Mouse (Mus musculus) midbrain, embryonic 10.5 days (tissue): ENCODE data around the gene Layn. TPM values are rescaled to one million over a fixed set of nuclear protein-coding genes. Genes with fewer than 3 reads are reported as not detected.

Experiments used
- DNase-seq: peaks from one replicate; pipeline ENCODE4 v3.0.0-alpha.2; 2017; ENCODE audit warnings: low spot score
- H3K27ac ChIP-seq: fragments of 300-500 bp; sonication (generic); replicated peaks from 2 replicates; pipeline ENCODE4 v1.5.1; 2016; ENCODE audit warnings: mild to moderate bottlenecking
- H3K27me3 ChIP-seq: fragments of 300-500 bp; sonication (generic); 2 replicates; pipeline ENCODE4 v1.6.1; 2016; ENCODE audit warnings: low read depth, mild to moderate bottlenecking; ENCODE audit not compliant: poor library complexity, severe bottlenecking
- H3K36me3 ChIP-seq: fragments of 300-500 bp; sonication (generic); 2 replicates; pipeline ENCODE4 v1.6.1; 2016; ENCODE audit warnings: mild to moderate bottlenecking, moderate library complexity
- H3K4me1 ChIP-seq: fragments of 300-500 bp; sonication (generic); 2 replicates; pipeline ENCODE4 v1.6.1; 2016
- H3K4me3 ChIP-seq: fragments of 300-500 bp; sonication (generic); 2 replicates; pipeline ENCODE4 v1.5.1; 2016; ENCODE audit warnings: mild to moderate bottlenecking, moderate library complexity
- H3K9me3 ChIP-seq: fragments of 300-500 bp; sonication (generic); replicated peaks from 2 replicates; pipeline ENCODE4 v1.6.1; 2016; ENCODE audit warnings: mild to moderate bottlenecking
- WGBS: fragments of 180-500 bp; shearing (Covaris S2); methylation state at CpG from one replicate; pipeline ENCODE4 v1.1.7; 2016; 5-methylcytosine and 5-hydroxymethylcytosine counted together
- polyA plus RNA-seq: library from polyadenylated mRNA; unstranded; fragments of >200 nt; fragmentation: Nextera tagmentation; extraction: Ambion mirVana; gene quantifications from 2 replicates; pipeline ENCODE4 v1.2.1, GENCODE M21; 2016

Layn gene
- 1.1 and 2.0 TPM in 2 replicates for polyA plus RNA-seq

DNA sequence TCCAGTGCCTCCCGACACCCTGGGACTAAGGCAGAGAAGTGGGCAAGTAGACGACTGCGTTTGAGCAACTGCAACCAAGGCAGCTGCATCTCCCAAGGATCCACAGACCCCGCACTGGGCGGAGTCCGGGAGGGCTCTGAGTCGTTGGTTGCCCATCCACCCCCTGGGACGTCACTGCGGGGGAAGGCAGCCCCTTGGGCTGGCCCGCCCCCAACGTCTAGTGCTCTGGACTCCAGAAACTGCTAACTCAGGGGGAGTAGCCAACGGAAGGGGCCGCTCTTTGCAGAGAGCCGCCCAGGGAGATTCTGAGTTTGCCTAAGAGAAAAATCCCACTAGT lies at the start of gene Layn:
Gene Layn, minus strand, starts transcription at position 116 of the 337 bp plus-strand sequence.
- H3K27ac ChIP-seq, result peak within 1 kb of the TSS; percentile 65
- no peaks in the 10 kb centered on the region for H3K9me3 ChIP-seq
- under 1% methylated on average over 14 of the region's 14 CpGs for WGBS
- H3K4me3 ChIP-seq, result peak within 1 kb of the TSS; percentile 60
- peaks cover 20% of the 10 kb centered on the region for H3K4me1 ChIP-seq
- H3K27me3 ChIP-seq, result peaks cover 11% of the 10 kb centered on the region; the same call in 1 of the 2 replicates
- H3K36me3 ChIP-seq, result no peaks in the 10 kb centered on the region
- peak; percentile 72 for DNase-seq

GRCm38 (mm10) chr9:51114767-51115166 lies 37.9 kb upstream of the Layn start:
- 79% methylated on average over 4 of the region's 4 CpGs for WGBS
- Histone ChIP-seq H3K27me3 (no peaks in the 10 kb centered on the region), H3K9me3 (no peaks in the 10 kb centered on the region), H3K27ac (no peak overlapping the region), H3K4me1 (no peaks in the 10 kb centered on the region), H3K4me3 (no peak overlapping the region), H3K36me3 (no peaks in the 10 kb centered on the region)
- DNase-seq, result no peak

- H3K36me3 ChIP-seq, result no peaks in the 10 kb centered on the region
- WGBS, result 77% methylated on average over 2 of the region's 2 CpGs
- H3K27me3 ChIP-seq, result peaks cover 34% of the 10 kb centered on the region
- no peaks in the 10 kb centered on the region for H3K9me3 ChIP-seq
- H3K4me3 ChIP-seq, result no peak overlapping the region
- no peak for DNase-seq
- no peak overlapping the region for H3K27ac ChIP-seq
- peaks cover 24% of the 10 kb centered on the region for H3K4me1 ChIP-seq
Measured at GRCm38 (mm10) chr9:51105751-51106150, 28.9 kb upstream of the Layn start.

DNA sequence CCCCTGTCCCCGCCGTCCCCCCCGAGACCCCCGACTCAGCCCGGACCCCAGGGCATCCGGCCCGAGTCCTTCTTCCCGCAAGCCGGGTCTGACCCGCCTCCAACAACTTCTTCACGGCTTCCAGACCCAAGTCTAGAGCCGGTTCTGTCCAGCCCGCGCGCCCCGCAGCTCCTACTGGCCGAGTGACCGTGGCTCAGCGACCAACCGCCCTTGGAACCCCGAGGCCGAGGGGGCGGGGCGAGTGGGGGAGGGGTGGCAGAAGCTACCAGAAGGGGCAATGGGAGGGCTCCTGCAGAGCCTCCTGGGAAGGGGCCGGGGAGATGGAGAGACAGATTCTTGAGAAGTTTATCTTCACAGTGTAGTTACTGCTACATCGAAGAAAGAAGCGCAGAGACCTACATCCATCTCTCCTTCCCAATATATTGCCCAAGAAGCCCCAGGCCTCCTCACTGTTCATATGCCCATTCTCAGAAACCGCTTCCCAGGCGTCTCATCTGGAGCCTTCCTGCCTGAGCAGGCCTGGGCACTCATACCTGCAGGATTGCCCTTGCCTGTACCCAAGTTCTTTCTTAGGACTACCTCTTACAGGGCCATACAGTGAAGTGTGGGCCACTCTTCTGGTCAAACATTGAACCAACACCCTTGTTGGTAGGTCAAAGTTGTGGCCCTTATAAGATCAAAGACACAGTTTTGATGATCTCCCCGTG lies 27.1 kb upstream of the Layn start:
- 12% methylated on average over 30 of the region's 30 CpGs for WGBS
- Histone ChIP-seq H3K4me1 (peaks cover 24% of the 10 kb centered on the region), H3K4me3 (peak overlapping the region; percentile 75), H3K27ac (peak overlapping the region; percentile 87), H3K36me3 (no peaks in the 10 kb centered on the region), H3K9me3 (no peaks in the 10 kb centered on the region), H3K27me3 (peaks cover 42% of the 10 kb centered on the region)
- peak; percentile 80 for DNase-seq

DNA sequence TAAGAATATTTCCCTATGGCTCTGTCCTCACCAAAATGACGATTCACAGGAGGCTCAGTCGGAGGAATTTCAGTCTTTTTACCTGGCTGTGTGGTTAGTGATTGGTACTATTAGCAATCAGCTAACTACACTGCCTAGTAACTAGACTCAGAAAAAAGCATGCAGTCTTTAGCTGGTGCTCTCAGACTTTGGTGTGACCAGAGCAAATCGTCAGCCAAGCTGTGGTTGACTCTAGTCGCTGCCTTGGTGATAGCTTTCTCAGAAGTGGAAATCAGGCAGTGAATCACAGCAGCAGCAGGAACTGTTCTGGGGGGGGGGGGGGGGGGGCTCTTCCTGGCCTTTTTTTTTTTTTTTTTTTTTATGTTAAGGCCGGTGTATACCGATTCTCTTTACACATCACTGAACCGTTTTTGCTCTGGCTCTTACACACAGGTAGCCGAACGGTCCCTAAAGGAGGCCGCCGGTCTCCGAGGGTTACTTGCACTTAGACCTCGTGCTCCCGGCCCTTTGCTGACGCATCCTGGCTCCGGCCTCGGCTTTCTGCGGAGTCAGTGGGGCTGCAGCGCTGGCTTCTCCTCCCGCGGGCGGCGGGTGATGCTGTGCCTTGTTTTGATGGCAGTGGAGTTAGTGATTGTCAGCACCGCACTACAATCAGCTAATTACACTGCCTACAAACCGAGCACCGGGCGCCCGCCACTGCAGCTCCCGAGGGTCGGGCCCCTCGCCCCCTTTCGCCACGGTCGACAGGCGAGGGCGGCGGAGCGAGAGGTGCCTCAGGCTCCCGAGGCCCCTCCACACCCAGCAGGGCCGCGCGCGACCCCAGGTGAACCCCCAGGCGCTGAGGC lies 26.3 kb upstream of the Layn start:
- Histone ChIP-seq H3K27me3 (peaks cover 42% of the 10 kb centered on the region), H3K27ac (peak overlapping the region; percentile 87), H3K4me1 (peaks cover 24% of the 10 kb centered on the region), H3K9me3 (no peaks in the 10 kb centered on the region), H3K36me3 (no peaks in the 10 kb centered on the region), H3K4me3 (peak overlapping the region; percentile 75)
- DNase-seq, result peak; percentile 71
- 1% methylated on average over 44 of the region's 44 CpGs for WGBS

GRCm38 (mm10) chr9:51101756-51102425 lies 25.0 kb upstream of the Layn start, which contains the start of gene 4833427G06Rik:
Gene 4833427G06Rik, minus strand, starts transcription at chr9:51102078.
- Histone ChIP-seq H3K4me1 (peaks cover 24% of the 10 kb centered on the region), H3K27ac (no peak within 1 kb of the TSS), H3K36me3 (no peaks in the 10 kb centered on the region), H3K9me3 (no peaks in the 10 kb centered on the region), H3K27me3 (peaks cover 42% of the 10 kb centered on the region), H3K4me3 (peak within 1 kb of the TSS; percentile 42)
- 9% methylated on average over 27 of the region's 27 CpGs for WGBS
- peak; percentile 77 for DNase-seq

- Histone ChIP-seq H3K27ac (no peak overlapping the region), H3K36me3 (no peaks in the 10 kb centered on the region), H3K27me3 (peaks cover 11% of the 10 kb centered on the region), H3K9me3 (no peaks in the 10 kb centered on the region), H3K4me1 (no peaks in the 10 kb centered on the region), H3K4me3 (no peak overlapping the region)
- WGBS, result 60% methylated on average over 2 of the region's 2 CpGs
- DNase-seq, result no peak
Measured at GRCm38 (mm10) chr9:51096306-51096705, 19.4 kb upstream of the Layn start.

DNA sequence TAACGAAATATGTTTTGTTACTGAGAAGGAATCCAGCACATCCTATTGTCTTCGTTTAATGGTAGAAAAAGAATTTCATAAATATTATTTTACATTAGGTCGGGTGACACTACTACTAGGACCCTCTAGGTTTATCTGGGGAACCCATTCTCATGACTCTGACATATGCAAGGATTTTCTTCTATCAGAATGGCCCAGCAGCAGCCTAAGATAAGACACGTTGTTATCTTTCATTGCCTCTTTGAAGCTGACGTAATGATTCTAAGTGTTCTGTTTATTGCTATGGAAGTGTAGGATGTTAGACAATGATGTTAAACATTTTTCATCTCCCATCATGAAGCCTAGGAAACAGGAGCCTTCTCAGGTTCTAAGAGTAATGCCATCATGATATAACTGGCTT lies 16.8 kb upstream of the Layn start:
- H3K4me1 ChIP-seq, result no peaks in the 10 kb centered on the region
- H3K36me3 ChIP-seq, result no peaks in the 10 kb centered on the region
- WGBS, result 77% methylated on average over 5 of the region's 5 CpGs
- H3K27ac ChIP-seq, result no peak overlapping the region
- no peak for DNase-seq
- no peaks in the 10 kb centered on the region for H3K27me3 ChIP-seq
- H3K9me3 ChIP-seq, result no peaks in the 10 kb centered on the region
- no peak overlapping the region for H3K4me3 ChIP-seq

DNA sequence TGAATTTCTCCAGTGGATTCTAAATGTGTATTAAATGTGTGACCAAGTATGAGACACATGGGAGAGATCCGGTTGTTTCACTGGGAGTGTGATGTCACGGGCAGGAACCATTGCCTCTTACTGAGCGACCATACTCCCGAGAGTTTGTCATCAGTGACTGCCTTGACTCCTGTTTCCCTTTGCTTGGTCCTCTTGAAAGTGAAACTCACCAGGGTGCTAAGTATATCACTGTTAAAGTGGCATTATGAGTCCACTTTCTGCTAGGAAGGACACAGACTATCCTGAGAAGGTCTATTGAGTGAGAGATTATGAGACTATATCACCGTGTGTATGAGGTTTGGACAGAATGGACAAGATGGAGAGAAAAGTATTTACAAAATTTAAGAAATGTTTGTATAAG lies 4.7 kb upstream of the Layn start:
- Histone ChIP-seq H3K9me3 (no peaks in the 10 kb centered on the region), H3K36me3 (no peaks in the 10 kb centered on the region), H3K27me3 (no peaks in the 10 kb centered on the region), H3K4me3 (no peak overlapping the region), H3K4me1 (peaks cover 8% of the 10 kb centered on the region), H3K27ac (no peak overlapping the region)
- 86% methylated on average over 5 of the region's 5 CpGs for WGBS
- DNase-seq, result no peak

- DNase-seq, result peak; percentile 35
- H3K4me3 ChIP-seq, result peak overlapping the region; percentile 60
- no peaks in the 10 kb centered on the region for H3K36me3 ChIP-seq
- WGBS, result under 1% methylated on average over 17 of the region's 17 CpGs
- peak overlapping the region; percentile 65 for H3K27ac ChIP-seq
- H3K4me1 ChIP-seq, result peaks cover 20% of the 10 kb centered on the region
- H3K27me3 ChIP-seq, result peaks cover 11% of the 10 kb centered on the region; the same call in 1 of the 2 replicates
- H3K9me3 ChIP-seq, result no peaks in the 10 kb centered on the region
Measured at GRCm38 (mm10) chr9:51076300-51076978, 455 bp downstream of the Layn start.

DNA sequence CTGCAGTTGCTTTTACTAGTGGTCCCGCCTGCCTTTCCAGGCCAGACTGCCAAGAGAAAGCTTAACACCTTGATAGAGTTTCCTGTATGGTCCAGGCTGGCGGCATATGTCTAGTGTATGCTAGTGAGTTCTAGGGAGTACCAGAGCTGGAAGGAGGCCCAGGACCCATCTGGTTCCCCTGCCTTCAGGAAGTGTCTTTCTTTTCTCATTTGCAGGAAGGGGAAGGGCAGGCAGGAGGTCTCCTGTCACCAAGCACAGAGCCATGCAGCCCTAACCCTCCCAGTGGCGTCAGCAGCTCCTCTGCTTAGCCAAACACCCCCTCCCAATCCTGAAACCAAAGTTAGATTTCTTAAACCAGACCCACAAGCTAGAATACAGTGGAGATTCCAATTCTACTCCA lies 1.1 kb downstream of the Layn start:
- 22% methylated on average over 3 of the region's 3 CpGs for WGBS
- Histone ChIP-seq H3K36me3 (no peaks in the 10 kb centered on the region), H3K4me1 (peaks cover 20% of the 10 kb centered on the region), H3K27me3 (peaks cover 11% of the 10 kb centered on the region; the same call in 1 of the 2 replicates), H3K27ac (peak overlapping the region; percentile 13; the same call in 1 of the 2 replicates), H3K4me3 (peak overlapping the region; percentile 60), H3K9me3 (no peaks in the 10 kb centered on the region)
- no peak for DNase-seq

- WGBS, result 87% methylated on average over 4 of the region's 4 CpGs
- Histone ChIP-seq H3K4me1 (peaks cover 4% of the 10 kb centered on the region), H3K4me3 (no peak overlapping the region), H3K9me3 (no peaks in the 10 kb centered on the region), H3K27me3 (peaks cover 11% of the 10 kb centered on the region; the same call in 1 of the 2 replicates), H3K36me3 (no peaks in the 10 kb centered on the region), H3K27ac (no peak overlapping the region)
- no peak for DNase-seq
Measured at GRCm38 (mm10) chr9:51070801-51071200, 6.1 kb downstream of the Layn start.
